Mouse (Mus musculus) CH12.LX (cell line): Measurements from ENCODE around the gene Deup1.

Source experiments
- CHD2 ChIP-seq: IDR thresholded peaks from 2 replicates; pipeline ENCODE4 v1.6.1; 2011; ENCODE audit warnings: low read length, improper control_type of control experiment
- CTCF ChIP-seq, 2 experiments: IDR thresholded peaks in 1 of 2; conservative IDR thresholded peaks in 1 of 2; 2 replicates each; pipeline ENCODE4 v1.5.1; 2011 to 2012; ENCODE audit warnings: low read depth in 2 of 2, low read length in 2 of 2, improper control_type of control experiment in 1 of 2, inconsistent platforms in 1 of 2, mild to moderate bottlenecking in 1 of 2, moderate library complexity in 1 of 2
- E2F4 ChIP-seq: IDR thresholded peaks from 2 replicates; pipeline ENCODE4 v1.6.1; 2011; ENCODE audit warnings: low read depth, low read length, improper control_type of control experiment; ENCODE audit not compliant: insufficient replicate concordance
- EP300 ChIP-seq: IDR thresholded peaks from 2 replicates; pipeline ENCODE4 v1.6.1; 2011; ENCODE audit warnings: low read length, improper control_type of control experiment
- GABPA ChIP-seq: IDR thresholded peaks from 2 replicates; pipeline ENCODE4 v1.6.1; 2012; ENCODE audit warnings: low read depth, low read length, improper control_type of control experiment, inconsistent platforms; ENCODE audit not compliant: insufficient replicate concordance
- JUN ChIP-seq: IDR thresholded peaks from 2 replicates; pipeline ENCODE4 v1.6.1; 2011; ENCODE audit warnings: low read depth, mild to moderate bottlenecking, low read length, improper control_type of control experiment, moderate library complexity; ENCODE audit not compliant: insufficient read depth
- MAX ChIP-seq: IDR thresholded peaks from 2 replicates; pipeline ENCODE4 v1.6.1; 2011; ENCODE audit warnings: low read length, improper control_type of control experiment
- PAX5 ChIP-seq: IDR thresholded peaks from 2 replicates; pipeline ENCODE4 v1.6.1; 2012; ENCODE audit warnings: low read length, inconsistent platforms, mixed read lengths
- POLR2A ChIP-seq: IDR thresholded peaks from 2 replicates; pipeline ENCODE4 v1.6.1; 2011; ENCODE audit warnings: low read depth, mild to moderate bottlenecking, improper control_type of control experiment, low read length
- TCF12 ChIP-seq: IDR thresholded peaks from 2 replicates; pipeline ENCODE4 v1.6.1; 2014; ENCODE audit warnings: low read depth, mild to moderate bottlenecking, inconsistent platforms, low read length, improper control_type of control experiment

DNA sequence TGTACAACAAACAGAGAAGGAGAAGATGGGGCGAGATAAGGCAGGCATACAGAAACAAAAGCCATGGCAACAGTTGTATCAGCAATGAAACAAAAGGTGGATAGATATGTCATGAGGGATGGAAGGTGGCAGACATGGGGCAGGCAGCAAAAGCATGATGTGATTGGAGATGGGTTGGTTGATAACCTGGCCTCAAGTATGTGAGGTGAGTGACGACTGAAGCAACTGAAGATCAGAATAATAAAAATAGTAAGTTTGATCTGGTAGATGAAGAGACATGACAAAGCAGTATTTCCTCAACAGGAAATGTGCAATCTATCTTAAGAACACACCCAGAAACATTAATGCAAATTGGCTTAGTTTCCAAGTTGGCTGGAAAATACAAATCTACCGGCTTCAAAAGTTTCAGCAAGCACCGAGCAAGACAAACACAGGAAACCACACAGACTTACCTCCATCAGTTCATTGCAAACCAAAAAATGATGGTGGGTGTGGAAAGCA lies 77.2 kb downstream of the Deup1 start:
- no peak; the same call in 1 of the 2 replicates for TF ChIP-seq MAX
- TF ChIP-seq PAX5 = no peak
- TF ChIP-seq E2F4 = no peak
- TF ChIP-seq POLR2A = no peak
- peak; percentile 49 for TF ChIP-seq TCF12
- TF ChIP-seq EP300 = peak; percentile 70
- no peak for TF ChIP-seq CTCF (conservative IDR thresholded peaks at IDR 0.05 in 1 of 2, IDR thresholded peaks at IDR 0.05 in 1 of 2; ENCODE audit: low read depth in 2 of 2, low read length in 2 of 2)
- TF ChIP-seq JUN = no peak
- no peak for TF ChIP-seq GABPA
- no peak for TF ChIP-seq CHD2
